Mouse (Mus musculus): Measurements from ENCODE around the gene Acin1. TPM values are rescaled to one million over a fixed set of nuclear protein-coding genes. Genes with fewer than 3 reads are reported as not detected.
"Not testable (repeated sequence)": the region's sequence is repeated elsewhere in the genome, so short reads cannot be mapped to it uniquely, and the experiment has no call there.

The Acin1 gene
- polyA plus RNA-seq, 1 experiment: 129 TPM

DNA sequence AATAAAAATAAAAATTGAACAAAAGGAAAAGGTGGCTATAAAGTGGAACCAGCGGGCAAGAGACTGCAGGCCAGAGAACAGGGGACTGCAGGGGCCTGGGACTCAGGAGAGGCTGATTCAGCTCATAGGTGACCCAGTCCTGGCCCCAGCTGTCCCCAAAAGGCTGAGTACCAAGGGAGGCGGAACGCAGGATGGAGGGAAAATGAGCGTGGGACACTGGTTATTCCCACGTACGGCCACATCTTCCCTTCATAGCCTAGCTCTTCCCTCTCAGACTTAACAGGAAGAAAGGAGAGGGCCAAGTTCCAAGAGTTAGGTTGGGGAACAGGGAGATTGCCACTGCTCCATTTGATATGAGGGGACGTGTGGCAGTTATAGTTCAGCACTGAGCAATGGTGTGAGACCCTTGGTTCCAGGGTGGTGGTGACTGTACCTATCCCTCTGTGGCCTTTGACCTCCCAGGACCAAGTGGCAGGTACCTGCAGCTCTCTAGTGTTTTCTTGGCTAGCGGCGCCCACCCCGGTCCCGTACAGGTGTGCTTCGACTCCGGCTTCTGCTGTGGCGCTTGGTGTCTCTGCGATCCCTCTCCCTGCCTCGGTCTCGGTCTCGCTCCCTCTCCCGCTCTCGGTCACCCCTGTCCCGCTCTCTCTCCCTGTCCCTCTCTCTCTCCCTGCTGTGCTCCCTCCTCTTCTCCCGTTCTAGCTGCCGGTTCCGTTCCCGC lies 44.3 kb downstream of the Acin1 start:
- no peak for DNase-seq (ENCODE audit: low spot score)

DNA sequence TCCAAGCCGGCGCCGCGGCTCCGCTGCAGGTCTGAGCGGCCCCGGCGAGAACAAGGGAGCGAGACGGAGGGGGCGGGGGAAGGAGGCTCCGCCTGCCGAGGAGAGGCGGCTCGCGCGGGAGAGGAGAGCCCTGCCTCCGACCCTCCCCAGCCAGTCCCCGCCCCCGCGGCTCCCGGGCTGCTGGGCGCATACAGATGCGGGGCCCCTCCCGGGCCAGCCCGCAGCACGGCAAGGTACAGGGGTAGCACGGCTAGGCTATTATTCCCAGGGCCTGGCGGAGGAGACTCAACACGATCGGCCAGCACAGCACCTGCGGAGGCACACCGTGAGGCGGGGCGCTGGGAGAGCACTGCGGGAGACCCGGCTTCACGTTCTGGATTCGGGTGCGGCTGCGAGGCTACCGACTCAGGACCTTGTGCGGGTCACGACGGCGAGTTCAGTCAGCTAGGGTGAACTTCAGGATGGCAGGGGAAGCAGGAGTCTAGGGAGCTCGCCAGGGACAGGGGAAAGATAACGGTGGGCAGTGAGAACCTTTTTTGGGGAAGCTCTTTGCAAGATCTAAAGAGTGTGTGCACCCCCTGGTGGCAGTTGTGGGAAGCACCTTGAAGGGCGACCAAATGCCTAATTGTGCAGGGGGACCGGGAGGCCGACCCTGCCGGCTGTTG lies 45.3 kb downstream of the Acin1 start, which contains the start of gene Cdh24:
Gene Cdh24 (minus strand): TSS at position 60 of the 665 bp plus-strand sequence.
- peak; percentile 84 for DNase-seq (ENCODE audit: low spot score)

DNA sequence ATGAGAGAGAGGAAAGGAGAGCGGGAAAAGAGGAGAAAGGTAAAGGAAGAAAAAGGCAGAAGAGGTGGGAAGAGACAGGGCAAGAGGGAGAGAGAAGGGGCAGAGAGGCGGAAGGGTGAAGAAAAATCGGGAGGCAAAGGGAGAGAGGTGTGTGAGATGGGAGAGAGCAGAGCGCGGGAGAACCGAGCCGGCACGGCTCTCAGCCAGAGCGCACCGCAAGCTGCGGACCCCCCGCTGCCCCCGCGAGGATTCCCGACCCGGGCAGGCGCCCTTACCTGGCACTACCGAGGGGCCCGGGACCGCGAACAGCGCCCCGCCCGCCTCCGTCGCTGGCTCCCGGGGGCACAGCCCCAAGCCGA lies 45.8 kb downstream of the Acin1 start, which contains the start of gene Gm17606:
Gene Gm17606 (plus strand): TSS at position 7 of the 359 bp plus-strand sequence.
- no peak for DNase-seq (ENCODE audit: low spot score)

DNA sequence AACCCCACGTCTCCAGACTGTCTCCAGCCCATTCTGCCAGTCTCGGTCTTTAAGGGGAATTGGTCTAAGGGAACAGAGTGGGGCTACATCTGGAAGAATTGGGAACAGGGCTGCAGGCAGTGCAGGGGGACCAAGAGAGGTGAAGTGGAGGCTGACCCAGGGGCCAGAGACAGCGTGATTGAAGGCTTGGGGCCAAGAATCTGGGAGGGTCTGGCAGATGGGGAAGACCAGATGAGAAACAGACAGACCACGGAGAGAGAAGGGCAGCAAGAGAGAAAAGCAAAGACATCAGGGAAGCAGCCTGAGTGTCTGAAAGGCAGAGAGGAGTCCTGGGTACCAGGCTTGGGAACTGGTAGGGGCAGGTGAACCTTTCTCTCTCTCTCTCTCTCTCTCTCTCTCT lies 46.6 kb downstream of the Acin1 start:
- DNase-seq (ENCODE audit: low spot score): no peak

DNA sequence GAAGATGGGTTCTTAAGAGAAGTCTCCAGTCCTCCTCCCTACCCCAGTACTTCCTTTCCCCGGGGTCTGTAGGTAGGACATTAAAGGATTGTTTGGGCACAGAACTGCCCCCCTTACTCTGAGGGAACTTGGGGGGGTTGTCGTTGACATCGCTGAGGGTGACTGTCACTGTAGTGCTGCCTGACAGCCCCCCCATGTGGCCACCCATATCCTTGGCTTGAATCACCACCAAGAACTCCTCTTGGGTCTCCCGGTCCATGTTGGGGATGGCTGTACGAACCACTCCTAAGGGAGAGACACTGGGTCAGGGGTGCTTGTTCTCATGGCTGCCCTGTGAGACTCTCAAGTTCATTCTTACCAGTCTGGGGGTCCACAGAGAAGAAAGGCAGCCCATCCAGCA lies 48.5 kb downstream of the Acin1 start:
- DNase-seq (ENCODE audit: low spot score): no peak

DNA sequence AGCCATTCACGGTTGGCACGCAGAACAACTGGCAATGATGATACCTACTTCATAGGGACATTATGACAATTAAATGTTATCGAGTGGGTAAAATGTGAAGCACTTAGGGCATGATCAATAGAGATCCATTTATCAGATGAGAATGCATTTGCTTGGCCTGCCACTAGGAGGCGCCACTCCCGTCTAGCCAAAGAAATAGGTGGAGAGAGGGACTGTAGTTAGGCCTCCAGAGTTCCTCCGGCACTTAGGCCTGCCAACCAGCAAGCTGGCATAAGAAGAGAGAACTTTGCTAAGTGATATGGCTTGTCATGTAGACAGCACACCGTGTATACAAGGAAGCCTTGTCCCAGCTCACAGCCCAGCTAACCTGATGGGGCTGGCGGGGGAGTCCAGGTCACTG lies 49.8 kb downstream of the Acin1 start:
- no peak for DNase-seq (ENCODE audit: low spot score)

DNA sequence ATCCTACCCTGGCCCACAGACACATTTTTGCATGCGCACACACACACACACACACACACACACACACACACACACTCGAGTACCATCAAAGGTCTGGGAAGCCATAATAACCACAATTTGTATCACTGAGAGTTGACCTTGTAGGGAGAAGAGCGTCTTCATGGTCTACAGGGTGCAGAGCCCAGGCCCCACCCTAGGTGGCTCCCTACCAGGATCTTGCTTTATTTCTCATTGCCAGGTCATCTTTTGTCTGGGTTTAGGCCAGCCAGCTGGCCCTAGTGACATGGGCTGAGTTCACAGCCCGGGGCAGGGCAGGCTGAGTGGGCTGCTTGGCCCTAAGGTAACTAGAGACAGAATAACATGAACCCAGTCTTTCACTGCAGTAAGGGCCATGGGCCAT lies 52.5 kb downstream of the Acin1 start:
- no peak for DNase-seq (ENCODE audit: low spot score)

DNA sequence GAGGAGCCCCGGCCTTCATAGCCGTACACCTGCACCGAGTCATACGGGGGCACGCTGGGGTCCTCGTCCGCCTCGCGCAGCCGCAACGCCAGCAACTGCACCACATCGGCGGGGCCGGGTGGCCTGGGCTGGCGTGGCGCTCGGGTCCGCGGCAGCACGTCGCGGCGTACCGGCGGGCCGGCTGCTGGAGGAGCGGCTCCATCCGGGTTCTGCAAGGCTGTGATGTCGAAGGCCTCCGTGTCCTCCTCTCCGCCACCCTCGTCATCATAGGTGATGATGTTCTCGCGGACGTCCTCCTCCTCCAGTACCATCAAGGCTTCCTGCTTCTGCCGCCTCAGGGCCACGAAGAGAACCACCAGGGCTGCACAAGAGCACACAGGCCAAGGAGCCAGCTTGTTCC lies 54.5 kb downstream of the Acin1 start:
- DNase-seq (ENCODE audit: low spot score): no peak

DNA sequence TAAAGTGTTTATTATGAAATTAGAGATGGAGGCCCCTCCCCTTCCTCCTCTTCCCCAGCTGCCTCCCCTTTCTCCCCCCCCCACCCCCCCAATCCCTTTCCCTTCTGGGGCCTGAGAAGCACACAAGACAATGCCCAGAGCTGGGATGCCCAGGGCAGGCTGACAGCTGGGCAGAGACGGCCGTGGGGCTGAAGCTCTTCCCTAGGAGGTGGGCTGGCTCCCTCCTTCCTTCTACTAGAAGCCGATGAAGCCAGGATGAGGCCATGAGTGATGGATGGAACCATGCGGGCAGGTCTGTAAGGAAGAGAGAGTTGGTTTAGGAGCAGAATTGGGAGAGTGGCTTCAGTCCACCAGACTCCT lies 55.5 kb downstream of the Acin1 start:
- no peak for DNase-seq (ENCODE audit: low spot score)

DNA sequence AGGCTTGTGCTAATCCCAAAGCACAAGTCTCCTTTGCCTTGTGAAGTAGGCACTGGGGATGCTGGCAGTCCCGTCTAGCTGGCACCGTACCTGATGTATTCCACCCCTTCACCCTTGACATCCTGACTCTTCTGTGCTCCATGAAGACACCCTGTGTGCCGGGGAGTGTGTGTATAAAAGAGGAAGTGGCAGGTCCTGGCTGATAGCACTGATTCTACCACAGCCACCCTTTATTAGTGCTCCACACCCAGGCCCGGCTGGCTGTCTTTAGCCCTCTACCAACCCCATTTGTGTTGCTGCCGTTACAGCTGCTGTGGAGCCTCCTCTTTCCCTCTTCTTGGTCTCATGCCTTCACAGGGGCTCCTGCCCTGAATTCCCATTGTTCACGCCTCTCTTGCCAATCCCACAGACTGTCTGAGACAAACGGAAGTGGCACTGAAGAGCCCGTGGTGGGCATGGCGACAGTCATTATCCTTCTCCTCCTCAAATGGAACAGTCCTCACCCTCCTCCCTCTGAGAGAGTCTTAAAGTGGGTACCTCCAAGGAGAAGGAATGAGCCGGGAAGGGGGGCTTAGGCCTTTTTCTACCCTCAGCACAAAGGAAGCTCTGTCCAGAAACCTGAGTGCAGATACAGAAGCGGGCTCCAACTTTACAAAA lies 56.0 kb downstream of the Acin1 start:
- DNase-seq (ENCODE audit: low spot score): no peak

DNA sequence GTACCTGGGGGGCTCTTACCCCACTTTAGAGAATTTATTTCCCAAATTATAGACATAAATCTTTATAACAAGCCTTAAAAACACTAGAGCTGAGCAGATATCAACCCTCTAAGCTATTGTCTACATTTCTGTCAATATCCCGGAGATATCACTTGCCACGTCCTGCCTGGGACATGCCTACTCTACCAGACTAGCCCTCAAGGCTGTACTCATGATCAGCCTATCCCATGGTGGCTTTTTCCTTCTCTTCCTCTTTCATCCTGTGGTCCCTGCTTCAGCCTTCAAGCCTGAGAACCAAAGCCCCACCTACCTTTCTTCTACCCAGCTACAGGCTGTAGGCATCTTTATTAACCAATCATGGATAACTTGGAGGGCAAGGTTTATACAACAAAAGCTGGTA lies 56.9 kb downstream of the Acin1 start:
- no peak for DNase-seq (ENCODE audit: low spot score)

DNA sequence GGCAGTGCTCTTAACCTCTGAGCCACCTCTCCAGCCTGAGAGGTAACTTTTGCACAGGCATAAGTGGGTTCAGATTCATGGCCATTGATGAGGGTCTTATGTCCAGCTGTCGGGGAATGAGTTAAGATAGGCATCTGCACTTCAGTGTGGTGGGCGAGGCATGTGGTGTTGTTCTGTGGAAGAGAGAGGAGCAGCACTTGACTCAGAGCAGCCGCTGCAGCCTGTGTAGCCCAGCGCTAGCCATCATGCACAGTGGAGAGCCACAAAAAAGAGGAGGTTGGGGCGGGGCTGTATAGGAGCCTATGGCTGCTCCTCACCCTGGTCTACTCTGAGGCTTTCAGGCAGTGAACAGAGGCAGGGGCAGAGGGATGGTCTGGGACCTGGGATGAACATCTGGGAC lies 58.6 kb downstream of the Acin1 start:
- no peak for DNase-seq (ENCODE audit: low spot score)

DNA sequence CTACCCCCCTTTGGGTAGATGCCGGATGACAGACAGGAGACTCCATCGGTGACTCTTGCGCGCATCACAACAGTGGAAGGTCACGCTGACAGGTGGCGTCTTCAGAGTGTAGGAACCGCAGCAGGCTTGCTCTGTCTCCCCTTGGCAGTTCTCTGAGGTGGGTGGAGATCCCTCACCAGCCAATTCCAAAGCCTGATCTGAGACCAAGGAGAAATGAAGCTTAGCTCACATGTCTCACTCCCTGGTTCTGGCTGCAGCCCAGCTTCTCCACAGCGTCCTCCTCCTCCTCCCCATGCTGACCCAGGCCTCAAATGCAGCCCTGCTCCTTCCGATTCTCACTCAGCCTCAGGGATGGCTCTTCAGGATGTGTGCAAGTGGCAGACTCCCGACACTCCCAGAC lies 61.8 kb downstream of the Acin1 start:
- DNase-seq (ENCODE audit: low spot score): no peak

DNA sequence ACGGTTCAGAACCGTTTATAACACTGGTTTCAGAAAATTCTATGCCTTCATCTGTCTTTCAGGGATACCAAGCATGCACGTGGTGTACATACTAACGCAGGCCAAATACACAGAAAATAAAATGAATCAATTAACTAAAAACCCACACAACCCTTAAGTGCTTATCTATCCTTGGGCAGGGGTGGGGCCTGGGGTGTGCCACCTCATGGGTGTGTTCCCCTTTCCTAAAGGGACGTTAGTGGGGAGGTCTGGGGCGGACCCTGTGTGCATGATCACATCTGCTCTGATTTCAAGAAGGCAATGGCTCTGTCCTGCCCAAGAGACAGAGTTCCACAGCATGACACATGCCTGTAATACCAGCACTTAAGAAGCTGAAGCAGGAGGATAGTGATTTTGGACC lies 63.4 kb downstream of the Acin1 start:
- DNase-seq (ENCODE audit: low spot score): no peak

DNA sequence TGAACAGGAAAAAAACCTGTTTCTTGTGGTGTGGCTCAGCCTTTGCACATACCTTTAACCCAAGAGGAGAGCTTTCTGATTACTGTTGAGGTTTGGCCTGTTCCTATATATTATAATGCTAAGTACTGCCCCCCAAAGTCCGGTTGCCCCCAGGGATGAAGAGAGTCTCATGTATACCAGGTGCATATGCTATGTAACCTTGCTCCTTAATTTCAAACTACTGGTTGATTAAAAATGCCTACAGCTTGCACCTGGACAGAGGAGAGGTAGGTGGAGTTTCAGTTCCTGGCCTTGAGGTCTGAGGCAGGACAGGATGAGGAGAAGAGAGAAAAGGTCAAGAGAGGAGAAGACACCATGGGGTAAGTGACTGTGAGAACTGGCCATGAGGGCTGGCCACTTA lies 65.6 kb downstream of the Acin1 start, which contains the start of gene Psmb11:
Gene Psmb11 (plus strand): TSS at position 301 of the 400 bp plus-strand sequence.
- no peak for DNase-seq (ENCODE audit: low spot score)

DNA sequence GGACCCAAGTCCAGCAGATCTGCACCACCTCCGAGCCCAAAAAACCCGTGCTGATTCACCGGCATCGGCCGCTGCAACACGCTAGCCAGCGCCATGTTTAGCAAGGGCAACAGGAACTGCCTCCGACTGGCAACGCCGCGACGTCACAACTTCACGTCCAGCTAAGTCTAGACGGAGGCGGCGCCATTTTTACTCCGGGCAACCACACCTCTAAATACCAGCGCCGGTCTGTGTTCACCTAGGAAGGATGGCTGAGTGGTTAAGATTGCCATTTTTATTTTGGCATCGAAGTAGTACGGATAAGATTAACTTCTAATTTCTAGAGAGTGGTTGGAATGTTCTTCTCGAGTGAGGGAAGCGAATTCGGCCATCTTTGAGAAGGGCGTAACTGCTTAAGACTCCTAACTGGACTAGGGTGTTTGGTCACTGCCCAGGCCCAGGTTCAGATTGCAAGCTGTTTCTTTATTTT lies 68.8 kb downstream of the Acin1 start, which contains the start of gene Psmb5:
Gene Psmb5 (minus strand): TSS at position 126 of the 469 bp plus-strand sequence.
- DNase-seq (ENCODE audit: low spot score): peak; percentile 83

DNA sequence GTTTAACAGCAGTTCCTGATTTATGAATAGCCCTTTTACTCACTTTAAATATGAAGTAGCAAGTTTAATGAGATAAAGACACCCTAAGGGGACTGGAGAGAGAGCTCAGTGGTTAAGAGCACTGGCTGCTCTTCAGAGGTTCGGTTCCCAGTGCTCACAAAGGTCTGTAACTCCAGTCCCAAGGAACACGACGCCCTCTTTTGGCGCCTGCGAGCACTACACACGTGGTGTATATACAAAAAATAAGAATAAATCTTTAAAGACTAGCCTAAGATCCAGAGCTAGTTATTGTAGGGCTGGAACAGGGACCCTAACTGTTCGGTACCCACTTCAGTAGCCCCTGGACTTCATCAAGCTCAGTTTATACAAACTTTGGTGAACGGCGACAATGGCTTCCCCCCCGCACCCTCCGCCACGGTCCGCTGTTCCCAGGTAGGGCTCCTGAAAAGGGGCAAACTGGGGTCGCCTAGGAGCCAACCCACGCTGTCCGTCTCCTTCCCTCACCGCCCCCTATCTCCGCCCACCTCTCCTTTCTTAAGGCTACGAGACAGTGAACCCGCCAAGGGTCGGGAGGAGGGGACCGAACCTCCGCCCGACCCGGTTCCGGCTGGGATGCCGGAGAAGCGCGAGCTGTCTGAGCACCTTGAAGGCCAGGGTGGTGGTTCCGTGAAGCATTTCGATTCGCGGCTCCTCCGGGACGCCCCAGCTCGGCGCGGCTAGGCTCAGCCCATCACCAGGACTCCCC lies 69.4 kb downstream of the Acin1 start:
- DNase-seq (ENCODE audit: low spot score): no peak

DNA sequence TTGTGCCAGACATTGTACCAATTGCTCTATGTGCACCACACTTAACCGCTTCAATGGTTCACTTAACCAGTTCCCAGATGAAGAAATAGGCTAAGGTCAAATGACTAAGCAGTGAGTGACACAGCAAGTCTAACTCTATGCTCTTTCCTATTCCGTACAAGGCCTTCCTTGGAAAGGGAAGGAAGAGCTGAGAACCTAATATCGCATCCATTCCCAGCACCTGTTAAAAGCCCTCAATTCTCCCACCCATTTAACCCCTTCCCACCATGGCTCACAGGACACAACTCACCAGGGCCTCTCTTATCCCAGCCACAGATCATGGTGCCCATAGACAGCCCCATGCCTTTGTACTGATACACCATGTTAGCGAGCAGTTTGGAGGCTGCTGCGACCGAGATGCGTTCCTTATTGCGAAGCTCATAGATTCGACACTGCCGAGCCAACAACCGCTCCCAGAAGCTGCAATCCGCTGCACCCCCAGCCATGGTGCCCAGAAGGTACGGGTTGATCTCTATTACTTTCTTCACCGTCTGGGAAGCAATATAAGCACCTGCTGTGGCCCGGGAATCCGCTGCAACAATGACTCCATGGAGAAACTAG lies 70.4 kb downstream of the Acin1 start:
- no peak for DNase-seq (ENCODE audit: low spot score)

DNA sequence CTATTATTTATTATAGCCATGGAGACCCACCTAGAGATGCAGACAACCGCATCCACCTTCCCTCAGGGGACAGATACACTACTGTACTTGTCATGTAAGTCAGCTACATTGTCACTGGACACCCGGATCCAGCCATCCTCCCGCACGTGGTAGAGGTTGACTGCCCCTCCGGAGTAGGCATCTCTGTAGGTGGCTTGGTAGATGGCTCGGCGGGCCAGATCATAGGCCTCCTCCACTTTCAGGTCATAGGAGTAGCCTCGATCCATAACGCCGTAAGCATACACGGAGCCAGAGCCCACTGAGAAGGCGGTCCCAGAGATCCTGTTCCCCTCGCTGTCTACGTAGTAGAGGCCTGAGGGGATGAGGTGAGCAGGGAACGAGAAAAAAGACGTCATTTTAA lies 72.6 kb downstream of the Acin1 start:
- DNase-seq (ENCODE audit: low spot score): not testable (repeated sequence)

DNA sequence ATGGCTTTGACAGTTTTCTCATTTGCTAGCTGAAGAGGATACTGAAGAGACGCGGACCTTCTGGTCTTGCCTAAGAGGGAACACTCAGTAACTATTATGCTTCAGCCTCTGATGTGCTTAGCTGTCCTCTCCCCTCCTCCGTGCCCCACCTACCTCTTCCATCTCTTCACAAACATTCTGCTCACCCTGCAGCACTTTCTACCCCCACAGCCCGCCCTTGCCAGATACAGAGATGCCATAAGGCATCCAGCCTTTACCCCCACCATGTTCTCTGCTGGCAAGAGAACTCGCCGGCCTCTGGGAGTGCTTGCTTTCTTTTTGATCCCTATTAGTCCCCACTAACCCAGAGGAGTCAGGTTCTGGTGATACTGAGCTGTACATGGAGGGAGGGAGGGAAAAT lies 76.1 kb downstream of the Acin1 start:
- DNase-seq (ENCODE audit: low spot score): no peak

DNA sequence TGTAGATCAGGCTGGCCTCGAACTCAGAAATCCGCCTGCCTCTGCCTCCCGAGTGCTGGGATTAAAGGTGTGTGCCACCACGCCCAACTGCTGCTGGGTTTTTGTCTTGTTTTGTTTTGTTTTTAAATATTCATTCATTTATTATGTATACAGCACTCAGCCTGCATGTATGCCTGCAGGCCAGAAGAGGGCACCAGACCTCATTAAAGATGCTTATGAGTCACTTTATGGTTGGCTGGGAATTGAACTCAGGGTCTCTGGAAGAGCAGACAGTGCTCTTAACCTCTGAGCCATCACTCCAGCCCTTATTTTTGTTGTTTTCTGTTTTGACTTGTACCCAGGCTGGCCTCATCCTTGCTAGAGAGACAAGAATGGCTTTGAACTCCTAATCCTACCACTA lies 76.8 kb downstream of the Acin1 start:
- DNase-seq (ENCODE audit: low spot score): no peak

DNA sequence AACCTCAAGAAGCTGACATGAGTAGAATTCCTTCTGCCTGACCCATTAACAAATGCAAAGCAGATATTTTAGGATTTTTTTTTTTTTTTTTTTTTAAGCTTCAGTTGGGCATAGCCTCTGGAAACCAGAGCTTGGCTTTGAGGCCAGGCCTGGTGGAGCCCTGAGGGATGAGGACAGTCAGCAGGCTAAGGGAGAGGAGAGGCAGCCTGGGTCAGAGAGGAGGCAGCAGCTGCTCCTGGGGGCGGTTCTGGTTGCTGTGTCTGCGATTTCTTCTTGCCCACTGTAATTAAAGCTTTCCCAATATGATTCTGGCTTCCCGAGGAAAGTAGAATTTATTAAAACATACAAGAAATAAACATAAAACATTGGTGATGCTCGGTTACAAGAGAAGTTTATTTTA lies 77.5 kb downstream of the Acin1 start:
- DNase-seq (ENCODE audit: low spot score): no peak

Data from urinary bladder, adult 2 months (tissue).